In genomic region chr17:73504111-73504510, GRCm38 (mm10) we compare ENCODE assay signal across 18 mouse cellular contexts.
"Had no signal": no experiment of that assay in that cellular context is flagged by ENCODE, and none has a peak within 500 bp of the region (broad histone marks: within the 10 kb centered on the region; RNA-seq: fewer than 3 reads in every experiment).

No protein-coding gene starts in this region.

- H3K4me3 ChIP-seq: midbrain, embryonic 13.5 days; midbrain, embryonic 15.5 days; myocyte; neural tube, embryonic 13.5 days; neural tube, embryonic 15.5 days had no signal

- H3K9me3 ChIP-seq: midbrain, embryonic 13.5 days; midbrain, embryonic 15.5 days; neural tube, embryonic 13.5 days; neural tube, embryonic 15.5 days had no signal

- ATAC-seq: midbrain, embryonic 13.5 days; midbrain, embryonic 15.5 days had no signal

- H3K9ac ChIP-seq: lung, embryonic 14.5 days; midbrain, embryonic 13.5 days; midbrain, embryonic 15.5 days; neural tube, embryonic 13.5 days; neural tube, embryonic 15.5 days had no signal

- H3K4me2 ChIP-seq: lung, embryonic 14.5 days; midbrain, embryonic 11.5 days; midbrain, embryonic 13.5 days; midbrain, embryonic 15.5 days; neural tube, embryonic 13.5 days; neural tube, embryonic 15.5 days had no signal

- H3K27me3 ChIP-seq: midbrain, embryonic 13.5 days; midbrain, embryonic 15.5 days; neural tube, embryonic 13.5 days; neural tube, embryonic 15.5 days had no signal

- H3K36me3 ChIP-seq: midbrain, embryonic 13.5 days; midbrain, embryonic 15.5 days; neural tube, embryonic 13.5 days; neural tube, embryonic 15.5 days had no signal

- H3K27ac ChIP-seq: midbrain, embryonic 13.5 days; midbrain, embryonic 15.5 days; neural tube, embryonic 13.5 days; neural tube, embryonic 15.5 days had no signal

- DNase-seq: lung, adult 18-20 months; lung, embryonic 14.5 days; lung, postnatal 10 days; lung, postnatal 4 days; retina, postnatal 1 day; right cerebral cortex, adult 18-20 months; right cerebral cortex, postnatal 25 days; right cerebral cortex, postnatal 4 days; spleen, adult 18-20 months; thymus, adult 18-20 months; thymus, postnatal 14 days; thymus, postnatal 36 days had no signal
